Mouse (Mus musculus) large intestine, adult 2 months (tissue): ENCODE results near the gene Ppig. TPM values are rescaled to one million over a fixed set of nuclear protein-coding genes. Genes with fewer than 3 reads are reported as not detected.

Source experiments
- DNase-seq: peaks from one replicate; pipeline ENCODE4 v3.0.0-alpha.2; 2012; ENCODE audit warnings: low read depth, low spot score
- WGBS: fragments of 180-500 bp; shearing (Covaris S2); methylation state at CpG from one replicate; pipeline ENCODE4 v1.1.7; 2018; 5-methylcytosine and 5-hydroxymethylcytosine counted together
- polyA plus RNA-seq: library from polyadenylated mRNA; depleted of rRNA; stranded (reverse); fragments of >200 nt; gene quantifications from 2 replicates; pipeline ENCODE4 v1.2.3, GENCODE M21; 2012; rRNA removed

The Ppig gene
- polyA plus RNA-seq, 1 experiment: 2.4 TPM

- 83% methylated on average over 1 of the region's 1 CpGs for WGBS
- DNase-seq: no peak
Measured at GRCm38 (mm10) chr2:69745091-69745490, 22.7 kb downstream of the Ppig start.

- 84% methylated on average over 5 of the region's 5 CpGs for WGBS
- DNase-seq: no peak
Measured at GRCm38 (mm10) chr2:69760980-69761379, 38.6 kb downstream of the Ppig start.

GRCm38 (mm10) chr2:69763340-69763739 lies 41.0 kb downstream of the Ppig start:
- 79% methylated on average over 4 of the region's 4 CpGs for WGBS
- DNase-seq: no peak

- 81% methylated on average over 1 of the region's 1 CpGs for WGBS
Measured at GRCm38 (mm10) chr2:69764716-69765115, 42.4 kb downstream of the Ppig start.

GRCm38 (mm10) chr2:69773331-69773730 lies 51.0 kb downstream of the Ppig start:
- no peak for DNase-seq

More at GRCm38 (mm10) chr2:69764716-69765115, 42.4 kb downstream of the Ppig start:
- DNase-seq: no peak

GRCm38 (mm10) chr2:69777985-69778835 lies 55.9 kb downstream of the Ppig start:
- no peak for DNase-seq
- 68% methylated on average over 7 of the region's 7 CpGs for WGBS

More at GRCm38 (mm10) chr2:69773331-69773730, 51.0 kb downstream of the Ppig start:
- WGBS: 92% methylated on average over 3 of the region's 3 CpGs

GRCm38 (mm10) chr2:69778836-69779177 lies 56.5 kb downstream of the Ppig start:
- 50% methylated on average over 5 of the region's 5 CpGs for WGBS
- no peak for DNase-seq

GRCm38 (mm10) chr2:69788974-69789373 lies 66.6 kb downstream of the Ppig start:
- 9% methylated on average over 9 of the region's 9 CpGs for WGBS
- DNase-seq: no peak

- peak; percentile 99 for DNase-seq
- whole genome bisulfite sequencing: under 1% methylated on average over 48 of the region's 48 CpGs
Measured at GRCm38 (mm10) chr2:69789429-69790069, 67.2 kb downstream of the Ppig start, which contains the start of the genes Ccdc173 and Phospho2. Gene Ccdc173, minus strand, starts transcription at chr2:69789575. Gene Phospho2, plus strand, starts transcription at chr2:69789623.

- 2% methylated on average over 10 of the region's 10 CpGs for WGBS
- DNase-seq: peak; percentile 82
Measured at GRCm38 (mm10) chr2:69790285-69790684, 67.9 kb downstream of the Ppig start.

GRCm38 (mm10) chr2:69790722-69791121 lies 68.4 kb downstream of the Ppig start:
- DNase-seq: no peak
- WGBS: 56% methylated on average over 4 of the region's 4 CpGs

- DNase-seq: no peak
- 29% methylated on average over 5 of the region's 5 CpGs for WGBS
Measured at GRCm38 (mm10) chr2:69802911-69803312, 80.6 kb downstream of the Ppig start.

Other genes with a start within 250 kb of the Ppig start
- 0.04 and 0.07 TPM in 2 replicates for gene Lrp2, start 136.5 kb upstream of the Ppig start, polyA plus RNA-seq
- 0.81 and 1.3 TPM in 2 replicates for gene Bbs5, start 75.4 kb upstream of the Ppig start, polyA plus RNA-seq
- 0.06 and 0.07 TPM in 2 replicates for gene Klhl41, start 52.4 kb upstream of the Ppig start, polyA plus RNA-seq
- 4.2 and 4.7 TPM in 2 replicates for gene Fastkd1, start 9.0 kb upstream of the Ppig start, polyA plus RNA-seq
- gene Ccdc173, start 67.0 kb downstream of the Ppig start, polyA plus RNA-seq: not detected in 2 replicates
- gene Phospho2, start 67.1 kb downstream of the Ppig start, polyA plus RNA-seq: 24.4 and 46.2 TPM in 2 replicates
- 6.7 and 7.9 TPM in 2 replicates for gene Klhl23, start 99.4 kb downstream of the Ppig start, polyA plus RNA-seq
- 3.0 and 3.8 TPM in 2 replicates for gene Ssb, start 139.0 kb downstream of the Ppig start, polyA plus RNA-seq
- 4.0 and 4.5 TPM in 2 replicates for gene Mettl5, start 163.1 kb downstream of the Ppig start, polyA plus RNA-seq
- gene Ubr3, start 174.7 kb downstream of the Ppig start, polyA plus RNA-seq: 8.1 and 15.4 TPM in 2 replicates